Mouse (Mus musculus) heart, postnatal 0 days (tissue): ENCODE measurements around the gene Nckap5.

Source experiments
- CTCF ChIP-seq: IDR thresholded peaks from 2 replicates; pipeline ENCODE4 v1.5.1; 2016; ENCODE audit warnings: antibody characterized with exemption, control low read depth, low read depth
- EP300 ChIP-seq: IDR thresholded peaks from 2 replicates; pipeline ENCODE4 v1.6.1; 2016; ENCODE audit warnings: antibody characterized with exemption, low read depth

DNA sequence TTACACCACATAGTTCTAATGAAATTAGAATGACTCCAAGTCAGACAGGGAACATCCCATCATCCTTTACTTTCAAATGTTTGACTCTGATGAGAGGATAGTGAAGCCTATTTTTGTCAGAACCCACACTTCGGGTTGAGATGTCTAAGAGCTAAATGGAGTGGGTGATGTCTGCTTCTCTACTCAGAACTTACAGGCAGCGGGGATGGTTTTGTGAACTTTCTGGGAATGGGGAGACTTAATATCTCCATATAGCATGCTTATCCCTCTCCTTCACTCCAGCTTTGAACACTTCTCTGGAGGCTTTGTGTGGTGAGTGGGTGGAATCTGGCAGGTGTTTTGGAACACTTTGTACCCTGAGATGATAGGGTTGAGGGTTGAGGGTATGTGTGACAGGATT lies 698.3 kb downstream of the Nckap5 start:
- no peak for TF ChIP-seq CTCF
- TF ChIP-seq EP300, result no peak
